Mouse (Mus musculus): ENCODE data around the gene Ccdc88b.

DNA sequence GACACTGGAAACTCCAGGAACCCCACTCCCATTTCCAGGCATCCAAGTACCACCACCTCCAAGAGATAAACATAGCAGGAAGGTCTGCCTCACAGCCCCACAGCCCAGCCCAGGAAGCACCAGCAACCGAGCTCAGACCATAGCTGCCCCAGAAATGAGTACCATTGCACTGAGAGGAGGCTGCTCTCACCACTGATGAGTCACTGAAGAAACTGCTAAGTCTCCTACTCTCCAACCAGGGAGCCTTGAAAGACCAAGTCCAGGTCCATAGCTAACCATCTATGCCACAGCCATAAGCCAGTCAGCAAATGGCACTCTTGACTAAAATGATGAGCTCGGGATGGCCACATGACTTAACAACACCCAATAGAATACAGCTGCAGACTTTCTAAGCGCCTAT, 31.4 kb downstream of the Ccdc88b start:
- TF ChIP-seq CTCF (IDR thresholded peaks at IDR 0.05; ENCODE audit: low read depth, low read length) = no peak
- no peak for TF ChIP-seq POLR2A (IDR thresholded peaks at IDR 0.05; ENCODE audit: extremely low read depth, insufficient read depth, low read length)
